Mouse (Mus musculus): ENCODE results near the gene Sugct.

- TF ChIP-seq CHD2 (IDR thresholded peaks at IDR 0.05; ENCODE audit: low read depth, low read length) = no peak
- no peak for TF ChIP-seq ZC3H11A (IDR thresholded peaks at IDR 0.05; ENCODE audit: borderline replicate concordance, low read depth, low read length)
- no peak for TF ChIP-seq ZNF384 (IDR thresholded peaks at IDR 0.05; ENCODE audit: low read depth, low read length)
- TF ChIP-seq HCFC1 (IDR thresholded peaks at IDR 0.05; ENCODE audit: borderline replicate concordance, insufficient read depth, low read length) = no peak
Observed at GRCm38 (mm10) chr13:17421875-17422274, 273.5 kb downstream of the Sugct start.
